Mouse (Mus musculus): Measurements from ENCODE around the gene Rsl1. TPM values are rescaled to one million over a fixed set of nuclear protein-coding genes. Genes with fewer than 3 reads are reported as not detected.
"Not testable (repeated sequence)": the region's sequence is repeated elsewhere in the genome, so short reads cannot be mapped to it uniquely, and the experiment has no call there.

Gene Rsl1
- 2.9 and 3.9 TPM in 2 replicates for polyA plus RNA-seq (2015; fragmentation: Nextera tagmentation; extraction: Ambion mirVana)

- Histone ChIP-seq H3K27ac (ENCODE audit: low read depth, low read length) (peak within 1 kb of the TSS; percentile 28; the same call in 1 of the 2 replicates), H3K9ac (ENCODE audit: low read depth, low read length) (peak within 1 kb of the TSS; percentile 62), H3K4me3 (ENCODE audit: low read depth, low read length) (peak within 1 kb of the TSS; percentile 56), H3K4me2 (replicated peaks; ENCODE audit: low read depth) (peak within 1 kb of the TSS; percentile 75)
- not testable (repeated sequence) for H3K9me3 ChIP-seq (ENCODE audit: control insufficient read depth); H3K36me3 ChIP-seq (ENCODE audit: control insufficient read depth, insufficient read depth); H3K27me3 ChIP-seq (replicated peaks; ENCODE audit: control insufficient read depth, insufficient read depth, low read length); H3K4me1 ChIP-seq (replicated peaks; ENCODE audit: control insufficient read depth, insufficient read depth, low read length)
- under 1% methylated on average over 17 of the region's 17 CpGs for WGBS
- peak; percentile 96 for ATAC-seq
Observed at GRCm38 (mm10) chr13:67172991-67173722, at the start of gene Rsl1. TSS of gene Rsl1 (plus strand) at chr13:67173182.

GRCm38 (mm10) chr13:67124460-67124859 is 48.5 kb upstream of the Rsl1 start:
- WGBS, result 87% methylated on average over 1 of the region's 1 CpGs
- no peak for ATAC-seq
- Histone ChIP-seq H3K9ac (ENCODE audit: low read depth, low read length) (no peak overlapping the region), H3K27me3 (replicated peaks; ENCODE audit: control insufficient read depth, insufficient read depth, low read length) (no peaks in the 10 kb centered on the region), H3K36me3 (ENCODE audit: control insufficient read depth, insufficient read depth) (no peaks in the 10 kb centered on the region), H3K27ac (ENCODE audit: low read depth, low read length) (no peak overlapping the region), H3K4me1 (replicated peaks; ENCODE audit: control insufficient read depth, insufficient read depth, low read length) (no peaks in the 10 kb centered on the region), H3K9me3 (ENCODE audit: control insufficient read depth) (no peaks in the 10 kb centered on the region), H3K4me3 (ENCODE audit: low read depth, low read length) (no peak overlapping the region), H3K4me2 (replicated peaks; ENCODE audit: low read depth) (no peak overlapping the region)
- TF ChIP-seq CTCF (IDR thresholded peaks at IDR 0.05; ENCODE audit: low read depth), result no peak

GRCm38 (mm10) chr13:67127507-67127906 is 45.5 kb upstream of the Rsl1 start:
- not testable (repeated sequence) for H3K36me3 ChIP-seq (ENCODE audit: control insufficient read depth, insufficient read depth); H3K4me3 ChIP-seq (ENCODE audit: low read depth, low read length); H3K9ac ChIP-seq (ENCODE audit: low read depth, low read length); H3K4me1 ChIP-seq (replicated peaks; ENCODE audit: control insufficient read depth, insufficient read depth, low read length); H3K27ac ChIP-seq (ENCODE audit: low read depth, low read length); H3K27me3 ChIP-seq (replicated peaks; ENCODE audit: control insufficient read depth, insufficient read depth, low read length); H3K9me3 ChIP-seq (ENCODE audit: control insufficient read depth); ATAC-seq
- WGBS, result 74% methylated on average over 10 of the region's 10 CpGs
- peak overlapping the region; percentile 77 for H3K4me2 ChIP-seq (replicated peaks; ENCODE audit: low read depth)

GRCm38 (mm10) chr13:67128038-67128721 is 44.8 kb upstream of the Rsl1 start:
- no peaks in the 10 kb centered on the region for H3K27me3 ChIP-seq (replicated peaks; ENCODE audit: control insufficient read depth, insufficient read depth, low read length)
- H3K36me3 ChIP-seq (ENCODE audit: control insufficient read depth, insufficient read depth), result no peaks in the 10 kb centered on the region
- WGBS, result under 1% methylated on average over 18 of the region's 18 CpGs
- peak; percentile 96 for ATAC-seq
- H3K9me3 ChIP-seq (ENCODE audit: control insufficient read depth), result no peaks in the 10 kb centered on the region
- peak overlapping the region; percentile 60 for H3K9ac ChIP-seq (ENCODE audit: low read depth, low read length)
- peak overlapping the region; percentile 81 for H3K4me3 ChIP-seq (ENCODE audit: low read depth, low read length)
- no peaks in the 10 kb centered on the region for H3K4me1 ChIP-seq (replicated peaks; ENCODE audit: control insufficient read depth, insufficient read depth, low read length)
- TF ChIP-seq CTCF (IDR thresholded peaks at IDR 0.05; ENCODE audit: low read depth), result peak; percentile 52
- H3K27ac ChIP-seq (ENCODE audit: low read depth, low read length), result peak overlapping the region; percentile 69
- peak overlapping the region; percentile 77 for H3K4me2 ChIP-seq (replicated peaks; ENCODE audit: low read depth)

- 48% methylated on average over 4 of the region's 4 CpGs for WGBS
- H3K9me3 ChIP-seq (ENCODE audit: control insufficient read depth); H3K4me1 ChIP-seq (replicated peaks; ENCODE audit: control insufficient read depth, insufficient read depth, low read length); H3K4me2 ChIP-seq (replicated peaks; ENCODE audit: low read depth); H3K9ac ChIP-seq (ENCODE audit: low read depth, low read length); H3K4me3 ChIP-seq (ENCODE audit: low read depth, low read length); H3K36me3 ChIP-seq (ENCODE audit: control insufficient read depth, insufficient read depth); H3K27ac ChIP-seq (ENCODE audit: low read depth, low read length); H3K27me3 ChIP-seq (replicated peaks; ENCODE audit: control insufficient read depth, insufficient read depth, low read length); ATAC-seq: not testable (repeated sequence)
Observed at GRCm38 (mm10) chr13:67166122-67166521, 6.9 kb upstream of the Rsl1 start.

DNA sequence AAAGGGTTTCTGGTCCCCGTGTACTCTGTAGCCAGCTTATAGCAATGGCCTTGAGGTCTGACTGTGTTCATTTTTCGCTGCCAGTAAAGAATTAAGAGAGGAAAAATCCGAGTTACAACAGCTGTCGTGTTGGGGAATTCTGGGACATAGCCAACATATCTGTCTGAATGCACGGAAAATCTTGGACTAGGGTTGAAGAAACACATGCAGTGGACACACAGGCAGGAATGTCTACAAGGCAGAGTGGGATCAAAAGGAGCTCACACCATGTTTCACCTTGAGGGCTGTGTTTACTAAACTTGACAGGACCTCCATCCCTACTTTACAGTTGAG is 707 bp downstream of the Rsl1 start:
- Histone ChIP-seq H3K9me3 (ENCODE audit: control insufficient read depth) (no peaks in the 10 kb centered on the region), H3K27me3 (replicated peaks; ENCODE audit: control insufficient read depth, insufficient read depth, low read length) (no peaks in the 10 kb centered on the region), H3K9ac (ENCODE audit: low read depth, low read length) (no peak overlapping the region), H3K27ac (ENCODE audit: low read depth, low read length) (no peak overlapping the region), H3K36me3 (ENCODE audit: control insufficient read depth, insufficient read depth) (peaks cover 8% of the 10 kb centered on the region; the same call in 1 of the 2 replicates), H3K4me3 (ENCODE audit: low read depth, low read length) (peak overlapping the region; percentile 56), H3K4me2 (replicated peaks; ENCODE audit: low read depth) (peak overlapping the region; percentile 75), H3K4me1 (replicated peaks; ENCODE audit: control insufficient read depth, insufficient read depth, low read length) (no peaks in the 10 kb centered on the region)
- no peak for ATAC-seq
- 11% methylated on average over 5 of the region's 5 CpGs for WGBS
- no peak for TF ChIP-seq CTCF (IDR thresholded peaks at IDR 0.05; ENCODE audit: low read depth)

Measured in intestine, postnatal 0 days (tissue).